Mouse (Mus musculus) myocyte (in vitro differentiated cells): ENCODE results near the gene Gm21885.

ENCODE experiments used
- CEBPB ChIP-seq: IDR thresholded peaks from 2 replicates; pipeline ENCODE4 v1.6.1; 2011; ENCODE audit warnings: mild to moderate bottlenecking, moderate library complexity; ENCODE audit not compliant: poor library complexity, insufficient read depth, severe bottlenecking
- TCF12 ChIP-seq: IDR thresholded peaks from one replicate; pipeline ENCODE4 v1.6.1; 2011; ENCODE audit warnings: mild to moderate bottlenecking, control low read depth; ENCODE audit not compliant: poor library complexity, insufficient read depth, severe bottlenecking

DNA sequence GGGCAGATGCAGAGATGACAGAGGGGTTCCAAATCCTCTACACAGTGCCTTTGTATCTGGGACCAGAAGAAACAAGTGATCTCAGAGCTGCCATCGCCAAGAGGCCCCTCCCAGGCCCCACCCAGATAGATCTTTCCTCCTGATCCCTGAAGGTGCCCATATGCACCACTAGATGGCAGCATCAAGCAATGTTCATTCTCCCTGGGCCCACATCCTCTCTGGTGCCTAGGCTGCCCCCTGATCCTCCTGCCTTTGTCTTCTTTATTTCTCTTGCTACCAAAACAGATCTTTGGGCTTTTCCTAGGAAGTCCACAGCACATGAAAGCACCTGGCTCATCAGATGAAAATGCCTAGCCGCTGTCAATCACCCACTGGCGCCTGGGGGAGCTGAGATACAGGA, 45.6 kb upstream of the Gm21885 start:
- TF ChIP-seq CEBPB (no peak), TCF12 (no peak)
